Mouse (Mus musculus) urinary bladder, adult 2 months (tissue): ENCODE data around the gene Hspg2. TPM values are rescaled to one million over a fixed set of nuclear protein-coding genes. Genes with fewer than 3 reads are reported as not detected.

ENCODE experiments used
- DNase-seq: peaks from one replicate; pipeline ENCODE4 v3.0.0; 2022; ENCODE audit warnings: low spot score
- polyA plus RNA-seq: library from polyadenylated mRNA; depleted of rRNA; stranded (reverse); fragments of >200 nt; gene quantifications from 2 replicates; pipeline ENCODE4 v1.2.3, GENCODE M21; 2012

Hspg2 gene
- polyA plus RNA-seq, 1 experiment: 35.5 TPM

DNA sequence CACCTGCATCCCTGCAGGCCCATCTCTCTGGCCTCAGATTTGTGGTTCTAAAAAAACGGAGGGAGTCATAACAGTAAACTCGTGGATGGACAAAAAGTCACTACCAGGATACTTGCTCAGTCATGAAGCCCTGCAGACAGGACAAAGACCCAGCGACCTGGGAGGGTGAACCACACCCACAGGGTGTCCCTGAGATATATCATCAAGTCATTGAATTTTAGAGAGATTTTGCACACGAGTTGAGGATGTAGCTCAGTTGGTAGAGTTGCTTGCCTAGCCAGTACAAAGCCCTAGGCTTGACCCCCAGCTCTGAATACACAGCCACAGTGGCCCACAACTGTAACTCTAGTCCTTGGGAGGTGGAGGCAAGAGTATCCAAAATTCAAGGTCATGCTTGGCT, 7.4 kb upstream of the Hspg2 start:
- DNase-seq: no peak

DNA sequence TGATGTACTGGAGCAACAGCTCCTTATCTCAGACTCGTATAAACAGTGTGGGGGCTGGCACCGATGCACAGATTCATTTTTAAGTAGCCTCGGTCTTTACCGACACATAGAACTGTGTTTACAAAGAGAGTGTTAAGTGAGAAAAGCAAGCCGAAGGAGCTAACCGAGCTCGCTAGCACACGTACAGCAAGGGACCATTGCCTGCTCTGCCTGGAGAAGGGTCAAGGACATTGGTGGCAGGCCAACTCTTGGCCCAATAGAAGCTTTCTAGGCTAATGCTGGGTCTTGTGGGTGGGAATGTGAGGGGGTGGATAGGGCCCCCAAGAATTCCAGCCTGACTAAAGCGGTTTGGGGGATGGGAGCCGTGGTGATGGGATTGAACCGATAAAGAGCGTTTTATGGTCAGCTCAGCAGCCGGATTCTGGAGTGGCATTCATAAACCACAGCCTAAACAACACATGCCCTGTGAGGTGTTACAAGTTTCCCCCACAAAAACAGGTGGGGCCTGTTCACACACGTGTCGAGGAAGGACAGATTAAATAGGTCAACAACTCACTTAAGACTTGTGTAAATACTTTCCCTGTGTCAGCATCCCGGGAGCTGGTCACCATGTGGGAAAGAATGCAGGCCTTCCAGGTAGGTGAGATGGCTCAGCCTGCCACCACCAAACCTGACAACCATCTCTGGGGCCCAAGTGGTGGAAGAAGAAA, 6.4 kb upstream of the Hspg2 start:
- no peak for DNase-seq

DNA sequence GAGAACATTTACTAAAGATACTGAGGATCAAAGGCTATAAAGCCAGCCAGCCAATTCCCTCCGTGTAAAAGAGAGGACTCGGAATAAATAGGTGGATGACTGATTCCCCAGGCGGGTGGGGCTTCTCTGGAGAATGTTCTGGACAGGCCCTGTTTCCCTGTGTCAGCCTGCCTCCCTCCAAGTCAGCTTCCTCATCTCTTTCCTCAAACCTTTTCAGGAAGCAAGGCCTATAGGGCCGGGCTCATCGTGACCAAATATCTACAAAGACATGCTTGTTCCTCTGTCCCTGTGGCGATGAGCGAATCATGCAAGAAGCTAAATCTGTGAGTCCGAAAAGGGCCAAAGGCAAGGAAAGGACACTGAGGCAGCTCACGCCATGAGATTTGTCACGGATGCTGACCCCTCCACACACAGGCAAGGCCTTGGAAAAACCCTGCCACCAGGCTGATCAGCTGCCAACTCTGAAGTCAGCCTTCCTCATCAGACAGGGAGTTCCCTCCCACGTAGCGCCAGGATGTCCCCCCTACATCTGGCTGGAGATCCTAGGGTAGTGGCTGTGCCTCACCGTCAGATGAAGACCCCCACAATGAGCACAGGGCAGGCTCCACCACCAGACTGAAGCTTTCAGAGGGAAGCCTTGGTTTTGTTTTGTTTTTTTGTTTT, 3.3 kb upstream of the Hspg2 start:
- DNase-seq: no peak

DNA sequence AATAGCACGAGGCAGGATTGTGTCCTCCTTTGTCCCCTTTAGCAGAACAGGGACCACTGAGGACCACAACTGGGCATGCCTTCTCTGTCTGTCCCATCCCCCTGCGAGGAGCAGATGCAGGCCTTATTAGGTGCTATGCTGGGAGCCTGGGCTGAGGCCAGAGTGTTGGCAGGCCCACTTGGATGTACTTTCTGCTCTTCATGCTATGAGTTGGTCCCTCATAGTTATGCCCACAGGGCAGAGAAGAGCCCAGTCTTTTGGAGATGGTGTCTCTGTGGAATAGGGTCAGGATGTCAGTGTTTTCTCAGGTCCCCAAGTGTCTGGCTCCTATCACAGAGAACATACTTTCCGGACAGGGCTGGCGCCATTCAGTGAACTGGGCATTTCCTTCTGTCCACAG, 1.6 kb upstream of the Hspg2 start:
- DNase-seq: no peak

DNA sequence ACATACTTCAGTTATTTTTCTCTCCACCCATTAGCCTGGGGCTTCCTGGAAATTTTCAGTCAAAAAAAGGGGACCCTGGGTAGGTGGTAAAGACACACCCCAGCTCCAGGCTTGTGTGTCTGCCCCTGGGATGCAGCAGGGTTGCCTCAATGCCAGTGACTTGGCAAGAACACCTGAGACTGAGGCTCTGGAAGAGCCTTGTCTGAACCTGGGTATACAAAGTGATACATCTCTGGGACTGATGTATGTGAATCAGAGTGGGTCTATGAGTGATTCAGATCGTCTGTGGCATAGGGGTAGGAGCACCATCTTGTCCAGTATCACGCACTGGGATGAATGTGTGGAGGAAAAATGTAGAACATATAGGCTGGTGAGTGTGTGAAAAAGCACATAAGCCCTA, 1.0 kb upstream of the Hspg2 start:
- no peak for DNase-seq

DNA sequence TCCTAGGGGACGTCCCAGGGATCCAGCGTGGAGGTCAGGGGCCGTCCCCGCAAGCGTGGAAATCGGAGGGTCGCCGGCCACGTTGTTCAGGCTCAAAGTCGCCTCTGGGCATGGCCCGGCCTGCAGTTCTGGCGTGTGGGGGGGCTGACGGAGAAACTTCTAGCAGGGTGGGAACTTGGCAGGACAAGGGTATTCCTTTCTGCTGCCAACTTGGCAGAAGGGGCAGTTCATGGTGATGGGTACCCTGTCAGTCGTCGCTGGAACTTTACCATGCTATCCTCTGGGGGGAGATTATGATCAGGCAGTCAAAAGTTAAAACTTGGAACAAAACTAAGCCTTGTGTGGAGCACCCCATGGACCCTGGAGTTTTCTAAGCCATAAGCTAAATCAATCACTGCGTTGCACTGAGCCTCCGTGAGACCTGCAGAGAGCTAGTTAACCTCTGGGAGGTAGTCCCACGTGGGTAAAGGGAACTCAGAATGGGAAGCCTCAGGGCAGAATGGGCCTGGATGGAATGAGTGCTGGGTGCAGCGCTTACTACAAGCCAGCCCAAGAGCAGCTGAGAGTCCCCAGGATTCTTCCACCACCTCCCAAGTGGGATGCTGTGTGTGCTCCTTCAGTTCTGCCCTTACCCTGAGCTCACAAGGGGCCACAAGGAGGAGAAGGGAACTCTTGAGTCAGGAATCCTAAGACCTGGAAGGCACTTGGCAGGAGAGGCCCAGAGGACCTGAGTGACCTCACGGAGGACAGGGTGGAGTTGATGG, 694 bp downstream of the Hspg2 start:
- DNase-seq: no peak

DNA sequence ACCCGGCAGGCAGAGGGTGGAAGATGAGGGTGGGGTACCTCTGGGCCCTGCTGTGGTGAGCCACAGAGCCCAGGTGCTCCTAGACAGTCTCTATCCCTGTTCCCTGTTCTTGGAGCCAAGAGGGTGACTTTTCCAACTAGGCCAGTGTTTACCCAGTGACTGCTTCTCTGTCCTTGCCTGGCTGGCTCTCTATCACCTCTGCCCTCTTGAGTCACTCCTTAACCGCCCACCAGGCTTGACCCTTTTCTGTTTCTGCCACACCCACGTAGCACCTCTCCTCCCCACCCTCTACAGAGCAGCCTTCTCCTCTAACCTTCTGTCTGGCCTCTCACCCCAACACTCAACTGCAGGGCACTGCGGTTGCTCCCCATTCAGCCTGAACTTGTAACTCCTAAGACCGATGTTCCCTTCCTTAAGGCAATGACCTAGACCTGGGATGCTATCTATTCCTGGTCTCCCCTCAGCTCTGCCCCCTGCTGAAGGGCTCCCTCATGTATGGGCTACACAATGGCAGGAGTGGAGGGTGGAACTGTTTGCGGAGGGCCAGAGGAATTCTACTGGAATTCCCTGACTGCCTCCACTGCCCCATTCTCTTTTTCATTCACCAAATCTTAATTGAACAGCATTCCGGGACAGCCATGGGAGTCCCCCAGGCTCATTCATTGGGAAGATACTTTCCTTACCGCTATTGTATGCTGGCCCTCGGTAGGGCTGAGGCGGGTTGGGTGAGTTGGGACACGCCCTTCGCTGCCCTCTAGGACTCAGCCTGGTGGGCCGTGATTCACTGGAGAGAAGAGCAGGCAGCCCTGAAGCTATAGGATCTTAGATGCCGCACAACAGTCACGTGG, 1.5 kb downstream of the Hspg2 start:
- DNase-seq: no peak

DNA sequence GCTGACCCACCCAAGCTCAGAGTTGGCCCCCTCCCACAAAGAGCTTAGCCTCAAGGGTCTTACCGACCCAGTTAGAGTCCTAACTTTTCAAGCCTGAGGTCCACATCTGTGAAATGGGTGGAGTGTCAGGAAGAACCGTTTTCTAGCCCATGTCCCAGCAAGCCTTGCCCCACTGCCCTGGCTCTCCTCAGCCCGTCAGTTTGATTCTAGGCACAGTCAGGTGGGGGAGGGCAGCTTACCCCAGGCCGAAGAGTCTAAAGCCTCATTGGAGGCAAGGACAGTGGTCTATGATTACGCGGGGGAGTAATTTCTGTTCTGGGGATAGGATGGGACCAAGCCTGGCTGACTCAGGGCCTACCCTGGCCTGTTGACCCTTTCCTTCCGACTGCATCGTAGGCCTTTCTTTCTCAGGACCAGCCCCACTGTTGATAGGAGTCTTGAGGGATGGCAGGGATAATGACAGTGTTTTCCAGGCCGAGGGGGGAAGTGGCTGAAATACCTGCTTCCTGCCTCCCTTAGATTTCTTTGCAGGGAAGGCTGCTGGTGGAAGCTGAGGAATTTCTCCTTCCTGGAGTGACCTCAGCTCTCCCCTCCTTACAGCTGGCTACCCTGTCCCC, 2.2 kb downstream of the Hspg2 start:
- DNase-seq: no peak

DNA sequence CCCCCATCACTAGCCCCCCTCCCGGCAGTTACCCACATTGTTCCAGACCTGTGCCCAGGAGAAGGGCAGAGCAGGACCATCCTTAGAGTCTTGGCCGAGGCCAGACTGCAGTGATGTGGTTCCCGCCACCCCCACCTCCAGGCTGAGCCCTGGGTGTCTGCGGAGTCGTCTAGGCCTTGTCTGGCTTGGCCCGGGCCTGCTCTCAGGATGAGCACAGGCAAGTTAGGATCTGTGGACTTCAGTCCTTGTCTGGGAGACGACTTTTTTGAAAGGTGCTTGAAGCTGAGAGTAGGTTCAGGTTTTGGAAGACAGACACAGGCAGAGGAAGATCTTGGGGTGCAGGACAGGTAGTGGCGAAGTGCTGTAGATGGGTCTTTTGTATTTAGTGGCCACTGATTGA, 2.8 kb downstream of the Hspg2 start:
- no peak for DNase-seq

DNA sequence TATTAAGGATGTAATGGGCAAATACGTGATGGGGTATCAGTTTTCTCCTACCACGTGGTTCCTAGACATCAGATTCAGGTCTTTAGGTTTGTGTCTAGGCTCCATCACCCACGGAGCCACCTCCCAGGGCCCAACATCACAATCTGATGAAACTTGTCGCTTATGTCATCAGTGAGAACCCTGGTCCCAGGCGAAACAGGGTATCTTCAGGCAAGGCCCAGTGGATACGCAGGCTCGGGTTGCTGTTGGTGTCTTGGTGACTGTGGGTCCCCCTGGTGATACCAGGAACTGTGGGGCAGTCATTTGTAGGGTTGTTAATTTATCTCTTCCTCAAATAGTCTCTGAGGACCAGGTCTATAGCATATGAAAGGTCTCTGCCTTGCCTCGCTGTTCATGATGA, 4.7 kb downstream of the Hspg2 start:
- DNase-seq: no peak

DNA sequence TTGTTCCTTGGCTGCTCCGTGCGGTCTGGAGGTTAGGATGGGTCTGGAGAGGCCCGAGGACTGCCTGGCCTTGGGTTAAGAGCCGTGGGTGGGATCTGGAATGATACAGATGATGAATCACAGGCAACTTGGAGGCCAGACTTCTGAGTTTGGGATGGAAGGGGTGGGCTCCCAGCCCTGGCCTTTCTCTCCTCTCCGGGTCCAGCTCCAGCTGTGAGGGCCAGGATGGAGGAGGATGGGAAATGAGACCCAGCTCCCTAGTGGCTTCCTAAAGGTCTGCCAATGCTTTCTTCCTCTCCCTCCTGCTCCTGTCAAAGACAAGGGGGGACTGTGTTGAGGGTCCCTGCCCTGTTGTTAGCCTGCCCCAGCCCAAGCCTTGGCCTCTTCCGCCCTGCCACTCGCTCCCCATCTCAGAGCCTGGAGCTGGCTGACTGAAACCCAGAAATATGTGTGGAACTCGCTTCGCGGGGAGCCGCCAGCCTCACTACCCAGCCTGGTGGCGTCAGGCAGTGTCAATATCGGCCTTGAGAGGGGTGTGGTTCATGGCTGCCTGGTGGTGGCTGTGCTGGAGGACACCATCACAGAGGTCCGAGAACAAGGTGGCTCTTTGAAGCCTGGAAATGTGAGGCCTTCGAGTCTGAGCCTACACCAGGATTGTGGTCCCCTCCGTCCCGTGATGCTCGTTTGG, 5.3 kb downstream of the Hspg2 start:
- no peak for DNase-seq

DNA sequence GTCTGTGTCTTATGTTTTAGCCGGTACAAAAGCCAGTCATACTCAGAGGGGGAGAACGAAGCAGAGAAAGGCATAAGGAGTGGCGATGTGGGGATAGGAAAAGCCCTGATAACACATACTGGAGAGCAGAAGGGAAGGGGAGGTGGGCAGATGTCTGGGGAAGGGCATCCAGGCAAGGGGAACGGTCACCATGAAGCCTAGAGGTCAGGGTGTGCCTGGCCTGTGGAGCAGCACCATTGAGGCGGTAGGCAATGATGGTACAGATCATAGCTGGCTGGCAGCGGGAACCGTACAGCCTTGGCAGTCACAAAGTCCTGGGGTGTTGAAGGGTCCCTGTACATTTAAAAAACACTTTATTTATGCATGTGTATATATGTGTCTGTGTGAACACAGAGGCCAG, 6.1 kb downstream of the Hspg2 start:
- no peak for DNase-seq

DNA sequence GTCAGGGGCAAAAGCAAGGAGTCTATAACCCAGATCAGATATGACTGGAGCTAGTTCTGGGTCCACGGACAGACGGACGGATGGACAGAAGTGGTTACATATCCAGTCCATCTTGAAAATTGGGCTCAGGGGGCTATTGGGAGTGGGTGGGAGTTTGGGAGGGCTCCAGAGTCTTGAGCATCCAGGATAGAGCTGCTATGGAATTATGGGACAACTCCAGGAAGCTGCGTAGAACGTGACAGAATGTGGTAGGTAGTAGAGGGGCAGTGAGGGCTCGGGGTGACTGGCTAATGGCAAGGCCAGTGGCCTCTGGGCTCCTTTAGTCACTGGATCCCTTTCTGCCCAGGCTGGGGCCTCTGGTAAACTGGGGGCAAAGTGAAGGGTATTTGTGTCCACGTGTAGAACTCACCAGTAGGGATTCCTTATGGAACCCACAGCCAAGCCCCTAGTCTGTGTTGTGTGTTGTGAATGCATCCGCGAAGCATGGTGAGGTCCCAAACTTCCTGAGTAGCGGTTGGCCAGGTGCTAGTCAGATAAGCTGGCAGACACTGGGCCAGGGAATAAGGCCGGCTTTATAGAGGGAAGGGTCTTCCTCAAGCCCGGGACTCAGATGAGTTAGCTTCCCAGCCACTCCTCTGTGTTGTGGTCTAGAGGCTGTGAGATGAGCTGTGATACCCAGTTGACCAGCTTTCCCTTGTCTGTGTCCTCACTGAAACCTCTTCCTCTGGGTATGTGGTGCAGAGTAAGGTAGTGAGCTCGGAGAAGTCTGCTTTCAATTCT, 6.9 kb downstream of the Hspg2 start:
- DNase-seq: no peak

DNA sequence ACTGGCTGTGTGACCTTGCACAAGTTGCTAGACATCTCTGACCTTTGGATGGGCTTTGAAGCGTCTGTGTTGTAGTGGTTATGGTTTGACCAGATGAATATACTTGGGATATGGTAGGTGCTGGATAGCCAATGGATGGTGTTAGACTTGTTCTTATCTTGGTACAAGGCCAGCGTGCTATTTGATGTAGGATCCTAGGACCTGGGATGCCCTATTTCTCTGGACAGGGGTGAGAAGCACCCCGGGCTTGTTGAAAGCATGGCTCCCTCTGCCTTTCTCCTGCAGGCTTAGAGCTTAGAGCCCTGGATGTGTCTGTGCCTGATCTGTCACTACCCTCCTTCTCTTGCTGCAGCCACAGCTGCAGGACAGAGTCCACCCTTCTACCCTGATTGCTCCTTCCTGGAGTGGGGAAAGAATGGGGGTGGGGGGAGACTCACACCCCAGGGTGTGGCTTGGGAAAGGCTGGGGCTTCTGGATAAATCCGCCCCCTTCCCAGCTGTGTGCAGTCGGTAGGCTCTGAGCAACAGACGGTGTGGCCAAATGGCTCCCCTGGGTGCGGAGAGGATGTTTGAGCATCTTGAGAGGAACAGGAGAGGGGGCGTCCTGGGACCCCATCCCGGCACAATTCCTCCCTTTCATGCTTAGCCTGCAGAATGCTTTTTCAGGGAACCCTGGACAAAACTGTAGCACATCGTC, 7.6 kb downstream of the Hspg2 start:
- no peak for DNase-seq

DNA sequence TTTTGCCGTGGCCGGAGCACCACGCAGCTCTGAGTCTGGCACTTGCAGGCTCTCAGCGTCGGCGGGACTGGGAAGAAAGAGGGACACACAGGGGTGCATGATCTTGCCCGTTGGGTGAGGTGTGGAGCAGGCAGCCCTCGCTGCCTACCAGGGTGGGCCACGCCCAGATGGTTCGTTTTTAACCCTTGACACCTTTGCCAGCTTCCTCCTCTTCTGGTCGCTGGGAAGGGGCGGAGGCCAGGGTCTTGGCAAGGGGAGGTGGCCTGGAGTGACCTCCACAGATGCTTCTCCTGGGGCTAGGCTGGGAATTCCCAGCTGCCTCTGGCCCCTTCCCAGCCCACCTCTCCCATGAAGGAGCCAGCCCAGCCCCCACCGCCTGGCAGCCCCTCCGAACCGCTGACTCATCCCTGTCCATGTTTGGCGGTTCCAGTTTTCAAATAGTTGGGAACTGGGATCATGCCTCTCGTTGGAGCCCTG, 8.2 kb downstream of the Hspg2 start:
- no peak for DNase-seq

DNA sequence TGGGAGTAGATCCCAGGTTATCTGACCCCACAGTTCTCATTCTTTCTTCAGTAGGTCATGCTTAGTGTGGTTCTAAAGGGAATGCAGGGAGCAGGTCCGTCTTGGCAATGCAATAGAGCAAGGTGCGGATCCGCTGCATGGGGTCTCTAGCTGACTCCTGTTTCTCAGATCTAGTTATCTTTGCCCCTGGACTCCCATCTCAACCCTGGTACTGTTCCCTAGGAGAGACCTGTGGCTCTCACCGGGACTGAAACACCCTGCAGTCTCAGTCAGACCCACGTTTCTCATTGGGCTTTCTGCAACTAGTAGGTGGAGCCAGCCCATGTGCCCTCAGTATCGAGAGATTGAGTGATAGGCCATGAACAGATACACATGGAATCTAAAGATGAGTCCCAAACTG, 9.0 kb downstream of the Hspg2 start:
- DNase-seq: no peak

DNA sequence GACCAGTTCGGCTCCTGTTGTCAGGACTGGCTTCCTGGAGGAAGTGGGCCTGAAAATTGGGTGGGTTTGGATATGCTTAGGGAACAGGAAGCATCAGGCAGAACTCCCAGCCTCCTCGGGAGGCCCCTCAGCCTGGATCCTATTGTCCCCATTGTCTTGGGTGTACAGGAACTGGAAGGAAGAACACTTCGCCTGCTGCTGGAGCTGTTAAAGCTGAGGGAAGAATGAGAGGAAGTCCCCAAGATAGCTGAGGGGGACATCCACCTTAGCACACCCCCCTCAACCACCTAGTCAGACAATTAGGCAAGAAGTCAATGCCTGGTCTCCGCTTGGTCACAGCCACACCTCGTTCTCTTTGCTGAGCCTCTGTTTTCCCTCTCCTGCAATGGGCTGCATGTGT, 9.7 kb downstream of the Hspg2 start:
- no peak for DNase-seq

DNA sequence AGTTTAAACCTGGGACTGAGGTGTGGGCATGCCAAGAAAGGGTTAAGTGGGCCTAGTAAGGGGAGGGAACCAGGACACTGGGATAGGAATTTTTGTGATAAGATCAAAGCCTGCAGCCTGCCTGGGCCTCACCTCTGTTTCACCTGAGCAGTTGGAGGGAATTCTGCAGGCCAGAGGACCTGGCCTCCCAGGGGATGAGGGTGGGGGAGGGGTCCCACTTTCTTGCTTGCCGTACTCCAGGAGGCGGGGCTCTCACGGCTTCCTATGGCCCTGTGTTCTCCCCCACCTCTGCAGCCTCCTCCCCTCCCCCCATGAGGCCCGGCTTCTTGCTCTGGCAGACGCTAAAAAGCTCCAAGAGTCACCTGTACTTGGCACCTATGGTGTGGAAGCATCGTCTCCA, 11.2 kb downstream of the Hspg2 start:
- no peak for DNase-seq

DNA sequence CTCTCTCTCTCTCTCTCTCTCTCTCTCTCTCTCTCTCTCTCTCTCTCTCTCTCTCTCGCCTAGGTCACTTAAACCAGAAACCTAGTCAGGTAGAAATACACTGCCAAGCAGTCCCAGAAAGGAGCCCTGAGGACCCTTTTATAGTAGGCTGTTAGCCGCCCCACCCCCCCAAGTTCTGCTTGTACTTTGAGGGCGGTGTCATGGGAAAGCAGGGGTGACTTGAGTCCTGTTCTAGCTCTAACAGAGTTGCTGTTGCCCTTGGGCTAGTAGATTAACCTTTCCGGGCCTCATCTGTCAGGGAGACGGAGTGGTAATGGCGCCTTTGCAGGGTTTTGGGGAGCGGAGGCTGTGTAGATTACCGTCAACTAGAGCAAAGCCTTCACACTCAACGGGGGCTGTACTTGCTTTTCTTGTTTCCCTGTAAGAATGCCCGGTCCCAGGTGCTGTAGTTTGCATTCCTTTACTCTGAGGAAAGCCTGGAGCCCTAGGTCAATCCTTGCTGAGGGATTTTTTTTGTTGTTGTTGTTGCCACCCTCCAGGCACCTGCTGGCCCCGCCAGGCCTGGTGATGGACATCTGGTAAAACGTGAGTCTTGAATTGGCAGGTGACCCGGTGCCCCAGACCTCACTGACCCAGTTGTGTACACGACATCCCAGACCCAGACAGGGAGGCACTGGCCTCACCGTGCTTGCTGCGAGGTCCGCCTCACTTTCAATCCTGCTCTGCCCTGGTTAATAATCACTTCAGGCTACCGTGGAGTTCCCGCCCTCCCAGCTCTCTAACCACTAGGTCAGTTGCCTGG, 11.8 kb downstream of the Hspg2 start:
- no peak for DNase-seq
